Mouse (Mus musculus) lung, postnatal 0 days (tissue): Measurements from ENCODE around the gene Ankrd60.

Experiments used
- CTCF ChIP-seq: IDR thresholded peaks from 2 replicates; pipeline ENCODE4 v1.5.1; 2016; ENCODE audit warnings: antibody characterized with exemption, mild to moderate bottlenecking
- EP300 ChIP-seq: IDR thresholded peaks from 2 replicates; pipeline ENCODE4 v1.6.1; 2016; ENCODE audit warnings: antibody characterized with exemption, mild to moderate bottlenecking, control low read depth

- TF ChIP-seq CTCF (peak; percentile 86), EP300 (no peak)
These were observed 8.2 kb upstream of the Ankrd60 start for GRCm38 (mm10) chr2:173586118-173586968.
